Mouse (Mus musculus) ES-E14 (cell line): Measurements from ENCODE around the gene Pard3. TPM values are rescaled to one million over a fixed set of nuclear protein-coding genes. Genes with fewer than 3 reads are reported as not detected.

ENCODE experiments used
- DNase-seq: peaks from one replicate; pipeline ENCODE4 v3.0.0-alpha.2; 2013; ENCODE audit warnings: low read depth, low spot score
- H3K27ac ChIP-seq: 2 replicates; pipeline ENCODE4 v1.5.1; 2012; ENCODE audit warnings: low read depth, mild to moderate bottlenecking, low read length, moderate library complexity, mixed read lengths; ENCODE audit not compliant: poor library complexity, insufficient read depth, severe bottlenecking
- H3K36me3 ChIP-seq: 2 replicates; pipeline ENCODE4 v1.6.1; 2012; ENCODE audit warnings: mild to moderate bottlenecking, low read length, moderate library complexity, mixed read lengths; ENCODE audit not compliant: control insufficient read depth, poor library complexity, insufficient read depth, severe bottlenecking
- H3K4me1 ChIP-seq, 2 experiments: fragments of 150-350 bp in 1 of 2; sonication (generic) in 1 of 2; 2 replicates each; pipeline ENCODE4 v1.6.1; 2012; ENCODE audit warnings: low read length in 2 of 2, mild to moderate bottlenecking in 1 of 2, mixed read lengths in 1 of 2; ENCODE audit not compliant: control insufficient read depth in 2 of 2, insufficient read depth in 2 of 2, poor library complexity in 1 of 2
- H3K4me3 ChIP-seq, 2 experiments: fragments of 150-350 bp in 1 of 2; sonication (generic) in 1 of 2; 2 replicates each; pipeline ENCODE4 v1.5.1; 2012; ENCODE audit warnings: low read length in 2 of 2, low read depth in 1 of 2, mild to moderate bottlenecking in 1 of 2, mixed read lengths in 1 of 2; ENCODE audit not compliant: insufficient read depth in 1 of 2, poor library complexity in 1 of 2, severe bottlenecking in 1 of 2
- H3K9ac ChIP-seq: 2 replicates; pipeline ENCODE4 v1.6.1; 2012; ENCODE audit warnings: low read depth, mild to moderate bottlenecking, low read length, mixed read lengths; ENCODE audit not compliant: poor library complexity, insufficient read depth, severe bottlenecking
- H3K9me3 ChIP-seq: fragments of 150-350 bp; sonication (generic); 2 replicates; pipeline ENCODE4 v1.6.1; 2012; ENCODE audit warnings: low read depth, mild to moderate bottlenecking, low read length; ENCODE audit not compliant: control insufficient read depth, insufficient read depth
- CHD2 ChIP-seq: IDR thresholded peaks from 2 replicates; pipeline ENCODE4 v1.6.1; 2014; ENCODE audit warnings: mild to moderate bottlenecking, low read depth, low read length, inconsistent platforms
- HCFC1 ChIP-seq: IDR thresholded peaks from 2 replicates; pipeline ENCODE4 v1.6.1; 2012; ENCODE audit warnings: low read length, inconsistent platforms, borderline replicate concordance; ENCODE audit not compliant: insufficient read depth
- MAFK ChIP-seq: IDR thresholded peaks from 2 replicates; pipeline ENCODE4 v1.6.1; 2014; ENCODE audit warnings: mild to moderate bottlenecking, low read depth, low read length, inconsistent platforms; ENCODE audit not compliant: insufficient read depth
- ZC3H11A ChIP-seq: IDR thresholded peaks from 2 replicates; pipeline ENCODE4 v1.6.1; 2012; ENCODE audit warnings: low read depth, mild to moderate bottlenecking, inconsistent platforms, low read length, borderline replicate concordance
- ZNF384 ChIP-seq: IDR thresholded peaks from 2 replicates; pipeline ENCODE4 v1.6.1; 2012; ENCODE audit warnings: low read depth, low read length, inconsistent platforms
- in situ Hi-C, 2 experiments: fragments of 600-800 bp; cut with MboI; formaldehyde crosslinking; loops; one replicate each; pipeline ENCODE4 v1.15.1; 2025; ENCODE audit warnings: low sequenced_read_pairs in 2 of 2, inconsistent platforms in 1 of 2; ENCODE audit not compliant: unreplicated experiment in 2 of 2
- total RNA-seq: library from RNA; depleted of rRNA; stranded (reverse); fragments of 300-350 nt; gene quantifications from 2 replicates; pipeline ENCODE4 v1.2.3, GENCODE M21; 2012

Gene Pard3
- total RNA-seq, 1 experiment = 30.2 TPM

GRCm38 (mm10) chr8:127614206-127614605, 550.5 kb downstream of the Pard3 start:
- Histone ChIP-seq H3K36me3 (peaks cover 4% of the 10 kb centered on the region), H3K27ac (no peak overlapping the region), H3K9me3 (no peaks in the 10 kb centered on the region), H3K4me3 (no peak overlapping the region), H3K4me1 (no peaks in the 10 kb centered on the region), H3K9ac (no peak overlapping the region)
- DNase-seq = no peak
- in situ Hi-C loops = no loop called here
- no peak for TF ChIP-seq ZC3H11A
- TF ChIP-seq CHD2 = no peak
- no peak for TF ChIP-seq HCFC1
- TF ChIP-seq ZNF384 = no peak
- no peak for TF ChIP-seq MAFK

GRCm38 (mm10) chr8:127616681-127617080, 553.0 kb downstream of the Pard3 start:
- TF ChIP-seq HCFC1 = no peak
- TF ChIP-seq ZNF384 = no peak
- no peak for TF ChIP-seq ZC3H11A
- no peak for TF ChIP-seq MAFK
- TF ChIP-seq CHD2 = no peak
- Histone ChIP-seq H3K9ac (no peak overlapping the region), H3K4me3 (no peak overlapping the region), H3K36me3 (no peaks in the 10 kb centered on the region), H3K27ac (no peak overlapping the region), H3K4me1 (no peaks in the 10 kb centered on the region), H3K9me3 (no peaks in the 10 kb centered on the region)
- in situ Hi-C loops = no loop called here
- no peak for DNase-seq

- H3K9me3 ChIP-seq = no peaks in the 10 kb centered on the region
- no peak for DNase-seq
- H3K36me3 ChIP-seq = no peaks in the 10 kb centered on the region
- H3K4me1 ChIP-seq = no peaks in the 10 kb centered on the region
- H3K27ac ChIP-seq = no peak overlapping the region
- no peak overlapping the region for H3K4me3 ChIP-seq
- in situ Hi-C loops = no loop called here
- TF ChIP-seq MAFK (no peak), ZC3H11A (no peak), ZNF384 (no peak)
- H3K9ac ChIP-seq = no peak overlapping the region
Measured at GRCm38 (mm10) chr8:127622137-127622536, 558.4 kb downstream of the Pard3 start.

GRCm38 (mm10) chr8:127638232-127639087, 574.8 kb downstream of the Pard3 start:
- Histone ChIP-seq H3K36me3 (no peaks in the 10 kb centered on the region), H3K27ac (no peak overlapping the region), H3K9ac (no peak overlapping the region), H3K4me1 (no peaks in the 10 kb centered on the region), H3K9me3 (no peaks in the 10 kb centered on the region), H3K4me3 (no peak overlapping the region)
- in situ Hi-C loops = no loop called here
- TF ChIP-seq CHD2 (no peak), HCFC1 (no peak), ZC3H11A (no peak), MAFK (no peak), ZNF384 (no peak)
- DNase-seq = no peak

GRCm38 (mm10) chr8:127639088-127639453, 575.4 kb downstream of the Pard3 start:
- no peak for TF ChIP-seq ZC3H11A
- no peak for TF ChIP-seq HCFC1
- TF ChIP-seq ZNF384 = no peak
- TF ChIP-seq MAFK = no peak
- H3K27ac ChIP-seq = no peak overlapping the region
- H3K4me1 ChIP-seq = no peaks in the 10 kb centered on the region
- DNase-seq = no peak
- no peak overlapping the region for H3K9ac ChIP-seq
- H3K36me3 ChIP-seq = no peaks in the 10 kb centered on the region
- no peaks in the 10 kb centered on the region for H3K9me3 ChIP-seq
- in situ Hi-C loops = no loop called here
- no peak overlapping the region for H3K4me3 ChIP-seq
